Mouse (Mus musculus): Measurements from ENCODE around the gene Strbp. TPM values are rescaled to one million over a fixed set of nuclear protein-coding genes. Genes with fewer than 3 reads are reported as not detected.

Strbp gene
- polyA plus RNA-seq, 1 experiment, result 6.8 TPM

- TF ChIP-seq CTCF (conservative IDR thresholded peaks at IDR 0.05; ENCODE audit: insufficient read depth, insufficient read length, low read depth, low read length) (no peak), POLR2A (IDR thresholded peaks at IDR 0.05; ENCODE audit: low read depth, low read length) (no peak)
- peak; percentile 17 for DNase-seq
- H3K4me1 ChIP-seq (ENCODE audit: control insufficient read depth, insufficient read depth, low read length), result peaks cover 4% of the 10 kb centered on the region; the same call in 1 of the 2 replicates
Observed at GRCm38 (mm10) chr2:37702301-37703172, 1.1 kb downstream of the Strbp start.

GRCm38 (mm10) chr2:37689064-37689615 is 14.5 kb downstream of the Strbp start:
- no peaks in the 10 kb centered on the region for H3K36me3 ChIP-seq (ENCODE audit: control insufficient read depth, insufficient read depth, low read length)
- H3K27ac ChIP-seq (ENCODE audit: insufficient read depth, low read depth, low read length), result no peak overlapping the region
- H3K4me3 ChIP-seq (ENCODE audit: insufficient read depth, low read depth, low read length), result no peak overlapping the region
- no peak for TF ChIP-seq CTCF (conservative IDR thresholded peaks at IDR 0.05; ENCODE audit: insufficient read depth, insufficient read length, low read depth, low read length)
- TF ChIP-seq POLR2A (IDR thresholded peaks at IDR 0.05; ENCODE audit: low read depth, low read length), result no peak
- 61% methylated on average over 3 of the region's 3 CpGs for WGBS
- no peak for DNase-seq
- H3K27me3 ChIP-seq (replicated peaks; ENCODE audit: control insufficient read depth, insufficient read depth, low read length), result no peaks in the 10 kb centered on the region
- H3K4me1 ChIP-seq (ENCODE audit: control insufficient read depth, insufficient read depth, low read length), result no peaks in the 10 kb centered on the region; the same call in 1 of the 2 replicates

More at GRCm38 (mm10) chr2:37702301-37703172, 1.1 kb downstream of the Strbp start:
- H3K36me3 ChIP-seq (ENCODE audit: control insufficient read depth, insufficient read depth, low read length), result no peaks in the 10 kb centered on the region
- peak overlapping the region; percentile 85 for H3K4me3 ChIP-seq (ENCODE audit: insufficient read depth, low read depth, low read length)
- H3K27ac ChIP-seq (ENCODE audit: insufficient read depth, low read depth, low read length), result peak overlapping the region; percentile 20; the same call in 1 of the 2 replicates
- 2% methylated on average over 70 of the region's 70 CpGs for WGBS
- no peaks in the 10 kb centered on the region for H3K27me3 ChIP-seq (replicated peaks; ENCODE audit: control insufficient read depth, insufficient read depth, low read length)

- WGBS, result 96% methylated on average over 1 of the region's 1 CpGs
- no peaks in the 10 kb centered on the region for H3K27me3 ChIP-seq (replicated peaks; ENCODE audit: control insufficient read depth, insufficient read depth, low read length)
- H3K4me1 ChIP-seq (ENCODE audit: control insufficient read depth, insufficient read depth, low read length), result peaks cover 5% of the 10 kb centered on the region; the same call in 1 of the 2 replicates
- no peak overlapping the region for H3K27ac ChIP-seq (ENCODE audit: insufficient read depth, low read depth, low read length)
- no peak overlapping the region for H3K4me3 ChIP-seq (ENCODE audit: insufficient read depth, low read depth, low read length)
- no peak for DNase-seq
- no peaks in the 10 kb centered on the region for H3K36me3 ChIP-seq (ENCODE audit: control insufficient read depth, insufficient read depth, low read length)
- TF ChIP-seq POLR2A (IDR thresholded peaks at IDR 0.05; ENCODE audit: low read depth, low read length) (no peak), CTCF (conservative IDR thresholded peaks at IDR 0.05; ENCODE audit: insufficient read depth, insufficient read length, low read depth, low read length) (no peak)
Observed at GRCm38 (mm10) chr2:37687031-37687430, 16.6 kb downstream of the Strbp start.

- TF ChIP-seq POLR2A (IDR thresholded peaks at IDR 0.05; ENCODE audit: low read depth, low read length) (no peak), CTCF (conservative IDR thresholded peaks at IDR 0.05; ENCODE audit: insufficient read depth, insufficient read length, low read depth, low read length) (0 out of 2 replicates have a peak, but pooled peaks have one; percentile 11)
- Histone ChIP-seq H3K27ac (ENCODE audit: insufficient read depth, low read depth, low read length) (no peak overlapping the region), H3K27me3 (replicated peaks; ENCODE audit: control insufficient read depth, insufficient read depth, low read length) (no peaks in the 10 kb centered on the region), H3K36me3 (ENCODE audit: control insufficient read depth, insufficient read depth, low read length) (no peaks in the 10 kb centered on the region), H3K4me3 (ENCODE audit: insufficient read depth, low read depth, low read length) (no peak overlapping the region), H3K4me1 (ENCODE audit: control insufficient read depth, insufficient read depth, low read length) (peaks cover 6% of the 10 kb centered on the region; the same call in 1 of the 2 replicates)
- no peak for DNase-seq
- WGBS, result 94% methylated on average over 1 of the region's 1 CpGs
Observed at GRCm38 (mm10) chr2:37684864-37685263, 18.8 kb downstream of the Strbp start.

- Histone ChIP-seq H3K27me3 (replicated peaks; ENCODE audit: control insufficient read depth, insufficient read depth, low read length) (no peaks in the 10 kb centered on the region), H3K27ac (ENCODE audit: insufficient read depth, low read depth, low read length) (no peak overlapping the region), H3K4me3 (ENCODE audit: insufficient read depth, low read depth, low read length) (no peak overlapping the region), H3K36me3 (ENCODE audit: control insufficient read depth, insufficient read depth, low read length) (no peaks in the 10 kb centered on the region), H3K4me1 (ENCODE audit: control insufficient read depth, insufficient read depth, low read length) (peaks cover 6% of the 10 kb centered on the region; the same call in 1 of the 2 replicates)
- 89% methylated on average over 7 of the region's 7 CpGs for WGBS
- TF ChIP-seq CTCF (conservative IDR thresholded peaks at IDR 0.05; ENCODE audit: insufficient read depth, insufficient read length, low read depth, low read length), result no peak
- TF ChIP-seq POLR2A (IDR thresholded peaks at IDR 0.05; ENCODE audit: low read depth, low read length), result no peak
- peak; percentile 56 for DNase-seq
Observed at GRCm38 (mm10) chr2:37682197-37682811, 21.4 kb downstream of the Strbp start.

GRCm38 (mm10) chr2:37651086-37651485 is 52.6 kb downstream of the Strbp start:
- H3K4me3 ChIP-seq (ENCODE audit: insufficient read depth, low read depth, low read length), result no peak overlapping the region
- DNase-seq, result no peak
- 44% methylated on average over 1 of the region's 1 CpGs for WGBS
- H3K27ac ChIP-seq (ENCODE audit: insufficient read depth, low read depth, low read length), result no peak overlapping the region
- H3K27me3 ChIP-seq (replicated peaks; ENCODE audit: control insufficient read depth, insufficient read depth, low read length), result no peaks in the 10 kb centered on the region
- H3K4me1 ChIP-seq (ENCODE audit: control insufficient read depth, insufficient read depth, low read length), result no peaks in the 10 kb centered on the region
- no peaks in the 10 kb centered on the region for H3K36me3 ChIP-seq (ENCODE audit: control insufficient read depth, insufficient read depth, low read length)
- no peak for TF ChIP-seq POLR2A (IDR thresholded peaks at IDR 0.05; ENCODE audit: low read depth, low read length)
- no peak for TF ChIP-seq CTCF (conservative IDR thresholded peaks at IDR 0.05; ENCODE audit: insufficient read depth, insufficient read length, low read depth, low read length)
